Mouse (Mus musculus): Measurements from ENCODE around the gene Gm40460. TPM values are rescaled to one million over a fixed set of nuclear protein-coding genes. Genes with fewer than 3 reads are reported as not detected.
"Not testable (repeated sequence)": the region's sequence is repeated elsewhere in the genome, so short reads cannot be mapped to it uniquely, and the experiment has no call there.

Gene Gm40460
- polyA plus RNA-seq, 1 experiment from 2014 or later, result not detected

DNA sequence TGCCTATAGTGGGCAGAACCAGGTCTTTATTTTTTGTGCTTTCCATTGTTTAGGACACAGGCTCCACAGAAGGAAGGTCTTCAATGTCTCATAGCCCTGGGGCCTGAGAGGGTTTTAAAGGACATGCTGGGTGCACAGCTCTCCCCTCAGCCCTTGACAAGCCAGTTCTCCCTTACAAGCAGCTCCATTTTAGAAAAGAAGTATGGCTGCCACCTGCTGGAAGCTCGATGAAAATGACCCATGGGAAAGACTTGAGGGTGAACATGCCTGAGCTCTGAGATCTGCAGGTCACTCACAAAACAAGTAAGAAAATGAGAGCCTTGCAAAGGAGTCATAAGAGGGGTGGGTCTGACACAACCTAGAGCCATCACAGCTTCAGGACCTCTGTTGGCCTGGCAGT is 8.9 kb upstream of the Gm40460 start:
- H3K4me2 ChIP-seq, result no peak overlapping the region
- WGBS, result 0% methylated on average over 1 of the region's 1 CpGs
- no peaks in the 10 kb centered on the region for H3K9me3 ChIP-seq
- no peak overlapping the region for H3K9ac ChIP-seq (replicated peaks)
- H3K27ac ChIP-seq, result no peak overlapping the region
- H3K36me3 ChIP-seq, result no peaks in the 10 kb centered on the region
- H3K4me1 ChIP-seq (replicated peaks), result no peaks in the 10 kb centered on the region
- ATAC-seq (ENCODE audit: insufficient number of reproducible peaks, insufficient read depth, low FRiP score, low TSS enrichment, low read depth), result no peak
- H3K27me3 ChIP-seq, result 0 out of 2 replicates have a peak, but pooled peaks cover 4% of the 10 kb centered on the region
- H3K4me3 ChIP-seq (replicated peaks), result no peak overlapping the region

DNA sequence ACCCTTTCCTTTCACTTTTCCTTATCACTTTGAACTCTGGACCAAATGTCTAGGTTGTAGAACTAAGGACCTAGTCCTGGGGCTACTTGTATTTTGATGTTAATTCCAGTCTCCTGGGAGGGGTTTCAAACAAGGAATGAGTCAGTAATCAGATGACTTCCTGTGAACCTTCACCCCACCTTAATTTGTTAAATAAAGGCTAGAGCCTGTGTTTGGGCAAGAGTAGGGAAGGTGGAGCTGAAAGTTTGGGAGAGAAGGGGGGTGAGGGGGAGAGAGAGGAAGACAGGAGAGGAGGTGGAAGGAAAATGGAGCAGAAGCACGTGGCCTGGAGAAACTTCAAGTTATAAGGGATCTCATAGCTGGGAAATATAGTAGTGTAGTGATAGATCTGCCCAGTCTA is 9.3 kb downstream of the Gm40460 start:
- Histone ChIP-seq H3K4me3 (replicated peaks) (no peak overlapping the region), H3K36me3 (no peaks in the 10 kb centered on the region), H3K9me3 (0 out of 2 replicates have a peak, but pooled peaks cover 5% of the 10 kb centered on the region), H3K27me3 (no peaks in the 10 kb centered on the region), H3K4me1 (replicated peaks) (0 out of 2 replicates have a peak, but pooled peaks cover 7% of the 10 kb centered on the region), H3K4me2 (no peak overlapping the region), H3K9ac (replicated peaks) (no peak overlapping the region), H3K27ac (no peak overlapping the region)
- no peak for ATAC-seq (ENCODE audit: insufficient number of reproducible peaks, insufficient read depth, low FRiP score, low TSS enrichment, low read depth)
- 38% methylated on average over 1 of the region's 1 CpGs for WGBS

DNA sequence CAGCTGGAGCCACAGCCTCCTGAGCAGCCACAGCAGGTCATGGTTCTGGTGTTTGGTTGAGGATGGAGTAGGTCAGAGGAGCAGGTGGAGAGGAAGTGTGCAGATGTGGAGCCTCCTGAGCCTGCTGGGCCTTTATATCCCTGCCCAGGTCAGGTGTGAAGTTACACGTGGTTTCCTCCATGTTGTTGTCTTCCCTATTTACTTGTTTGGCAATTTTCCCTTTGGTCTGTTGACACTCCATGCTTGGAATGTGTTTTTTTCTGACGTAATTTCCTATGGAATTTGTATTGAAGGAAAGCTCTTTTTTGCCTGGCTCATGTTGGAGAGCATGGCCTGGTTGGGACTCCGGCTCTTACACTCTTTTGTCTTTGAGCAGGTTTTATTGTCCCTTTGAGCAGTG is 11.0 kb downstream of the Gm40460 start, which contains the start of gene Krtap5-5:
Gene Krtap5-5, minus strand, starts transcription at position 101 of the 400 bp plus-strand sequence.
- H3K27ac ChIP-seq; H3K36me3 ChIP-seq; H3K27me3 ChIP-seq; H3K4me1 ChIP-seq (replicated peaks); H3K9ac ChIP-seq (replicated peaks); H3K9me3 ChIP-seq; H3K4me2 ChIP-seq; ATAC-seq (ENCODE audit: insufficient number of reproducible peaks, insufficient read depth, low FRiP score, low TSS enrichment, low read depth); H3K4me3 ChIP-seq (replicated peaks): not testable (repeated sequence)
- 49% methylated on average over 3 of the region's 3 CpGs for WGBS

DNA sequence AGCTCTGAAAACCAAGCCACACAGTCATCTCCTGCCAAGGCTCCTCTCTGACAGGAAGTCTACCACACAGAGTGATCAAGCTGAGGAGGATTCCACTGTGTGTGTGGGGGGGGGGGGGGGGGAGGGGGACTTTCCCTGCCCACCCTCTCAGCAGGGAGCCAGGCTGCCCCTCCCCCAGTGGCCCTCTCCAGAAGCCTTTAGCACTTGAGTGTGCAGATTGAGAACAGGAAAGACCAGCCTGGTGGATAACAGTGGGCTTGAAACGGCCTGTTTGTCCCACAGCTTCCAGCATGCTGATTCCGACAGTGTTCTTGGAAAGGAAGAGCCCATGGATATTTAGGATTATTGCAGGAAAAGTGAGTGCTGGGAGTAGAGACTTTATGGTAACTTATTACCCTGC is 16.4 kb downstream of the Gm40460 start:
- 43% methylated on average over 2 of the region's 2 CpGs for WGBS

DNA sequence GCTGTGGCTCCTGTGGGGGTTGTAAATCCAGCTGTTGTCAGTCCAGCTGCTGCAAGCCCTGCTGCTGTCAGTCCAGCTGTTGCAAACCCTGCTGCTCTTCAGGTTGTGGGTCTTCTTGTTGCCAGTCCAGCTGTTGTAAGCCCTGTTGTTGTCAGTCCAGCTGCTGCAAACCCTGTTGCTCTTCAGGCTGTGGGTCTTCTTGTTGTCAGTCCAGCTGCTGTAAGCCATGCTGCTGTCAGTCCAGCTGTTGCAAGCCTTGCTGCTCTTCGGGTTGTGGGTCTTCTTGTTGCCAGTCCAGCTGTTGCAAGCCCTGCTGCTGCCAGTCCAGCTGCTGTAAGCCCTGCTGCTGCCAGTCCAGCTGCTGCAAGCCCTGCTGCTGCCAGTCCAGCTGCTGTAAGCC is 28.7 kb downstream of the Gm40460 start:
- H3K36me3 ChIP-seq; H3K27me3 ChIP-seq; H3K9ac ChIP-seq (replicated peaks); ATAC-seq (ENCODE audit: insufficient number of reproducible peaks, insufficient read depth, low FRiP score, low TSS enrichment, low read depth); H3K4me1 ChIP-seq (replicated peaks); H3K9me3 ChIP-seq; H3K27ac ChIP-seq; H3K4me2 ChIP-seq; H3K4me3 ChIP-seq (replicated peaks): not testable (repeated sequence)
- 71% methylated on average over 1 of the region's 1 CpGs for WGBS

More for the DNA sequence above, 16.4 kb downstream of the Gm40460 start:
- Histone ChIP-seq H3K9ac (replicated peaks) (no peak overlapping the region), H3K9me3 (no peaks in the 10 kb centered on the region), H3K4me2 (no peak overlapping the region), H3K4me3 (replicated peaks) (no peak overlapping the region), H3K4me1 (replicated peaks) (0 out of 2 replicates have a peak, but pooled peaks cover 8% of the 10 kb centered on the region), H3K27me3 (no peaks in the 10 kb centered on the region), H3K27ac (no peak overlapping the region), H3K36me3 (no peaks in the 10 kb centered on the region)
- no peak for ATAC-seq (ENCODE audit: insufficient number of reproducible peaks, insufficient read depth, low FRiP score, low TSS enrichment, low read depth)

DNA sequence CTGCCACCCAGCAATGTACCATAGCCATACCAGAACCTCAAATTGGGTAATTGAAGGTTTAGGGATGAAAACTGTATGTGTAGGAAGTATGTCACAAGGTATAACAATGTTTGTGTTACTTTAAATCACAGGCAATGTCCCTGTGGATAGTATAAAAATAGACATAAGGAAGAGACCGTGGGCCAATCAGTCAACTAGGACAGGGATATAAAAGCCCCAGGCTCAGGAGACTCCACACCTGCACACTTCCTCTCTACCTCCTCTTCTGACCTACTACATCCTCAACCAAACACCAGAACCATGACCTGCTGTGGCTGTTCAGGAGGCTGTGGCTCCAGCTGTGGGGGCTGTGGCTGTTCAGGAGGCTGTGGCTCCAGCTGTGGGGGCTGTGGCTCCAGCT is 29.3 kb downstream of the Gm40460 start, which contains the start of gene Gm7579:
Gene Gm7579, plus strand, starts transcription at position 301 of the 400 bp plus-strand sequence.
- Histone ChIP-seq H3K4me2 (no peak within 1 kb of the TSS), H3K27ac (no peak within 1 kb of the TSS), H3K27me3 (no peaks in the 10 kb centered on the region; the same call in 1 of the 2 replicates), H3K9me3 (no peaks in the 10 kb centered on the region), H3K36me3 (no peaks in the 10 kb centered on the region), H3K4me1 (replicated peaks) (no peaks in the 10 kb centered on the region), H3K9ac (replicated peaks) (no peak within 1 kb of the TSS), H3K4me3 (replicated peaks) (no peak within 1 kb of the TSS)
- 71% methylated on average over 1 of the region's 1 CpGs for WGBS
- no peak for ATAC-seq (ENCODE audit: insufficient number of reproducible peaks, insufficient read depth, low FRiP score, low TSS enrichment, low read depth)

DNA sequence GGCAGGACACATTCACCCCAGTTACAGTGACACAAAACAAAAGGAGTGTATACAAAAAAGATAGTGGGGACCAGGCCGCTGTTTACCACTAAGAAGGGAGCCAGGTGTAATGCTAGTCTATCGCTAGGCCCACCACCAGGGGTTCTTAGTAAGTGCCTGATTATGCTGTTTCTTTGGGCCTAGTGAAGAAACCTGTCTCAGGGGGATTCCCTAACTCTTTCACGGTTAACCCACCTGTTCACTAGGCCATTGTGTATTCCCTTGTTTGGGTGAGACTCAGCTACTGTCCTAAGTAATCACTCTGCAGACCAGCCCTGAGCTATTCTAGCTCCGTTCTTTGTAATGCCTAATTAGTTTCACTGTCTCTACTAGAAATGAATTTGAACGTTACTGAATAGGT is 34.0 kb downstream of the Gm40460 start:
- 79% methylated on average over 5 of the region's 5 CpGs for WGBS
- not testable (repeated sequence) for ATAC-seq (ENCODE audit: insufficient number of reproducible peaks, insufficient read depth, low FRiP score, low TSS enrichment, low read depth); H3K9ac ChIP-seq (replicated peaks)

DNA sequence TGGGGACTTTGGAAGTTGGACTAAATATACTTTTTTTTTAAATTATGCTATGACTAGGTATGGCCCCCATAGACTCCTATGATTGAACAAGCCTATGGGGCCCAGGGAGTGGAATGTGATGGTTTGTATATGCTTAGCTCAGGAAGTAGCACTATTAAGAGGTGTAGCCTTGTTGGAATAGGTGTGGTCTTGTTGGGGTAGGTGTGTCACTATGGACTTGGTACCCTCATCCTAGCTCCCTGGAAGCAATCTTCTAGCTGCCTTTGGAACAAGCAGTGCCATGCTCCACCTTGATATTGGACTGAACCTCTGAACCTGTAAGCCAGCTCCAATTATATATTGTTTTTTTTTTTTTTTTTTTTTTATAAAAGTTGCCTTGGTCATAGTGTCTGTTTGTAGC is 35.4 kb downstream of the Gm40460 start:
- no peak overlapping the region for H3K4me2 ChIP-seq
- no peak for ATAC-seq (ENCODE audit: insufficient number of reproducible peaks, insufficient read depth, low FRiP score, low TSS enrichment, low read depth)
- no peaks in the 10 kb centered on the region for H3K36me3 ChIP-seq
- no peaks in the 10 kb centered on the region; the same call in 1 of the 2 replicates for H3K27me3 ChIP-seq
- H3K27ac ChIP-seq, result no peak overlapping the region
- H3K9ac ChIP-seq (replicated peaks), result no peak overlapping the region
- H3K9me3 ChIP-seq, result no peaks in the 10 kb centered on the region
- no peaks in the 10 kb centered on the region for H3K4me1 ChIP-seq (replicated peaks)
- no peak overlapping the region for H3K4me3 ChIP-seq (replicated peaks)

More for the DNA sequence above, 34.0 kb downstream of the Gm40460 start:
- H3K9me3 ChIP-seq; H3K4me3 ChIP-seq (replicated peaks); H3K27ac ChIP-seq; H3K36me3 ChIP-seq; H3K4me2 ChIP-seq; H3K4me1 ChIP-seq (replicated peaks); H3K27me3 ChIP-seq: not testable (repeated sequence)

DNA sequence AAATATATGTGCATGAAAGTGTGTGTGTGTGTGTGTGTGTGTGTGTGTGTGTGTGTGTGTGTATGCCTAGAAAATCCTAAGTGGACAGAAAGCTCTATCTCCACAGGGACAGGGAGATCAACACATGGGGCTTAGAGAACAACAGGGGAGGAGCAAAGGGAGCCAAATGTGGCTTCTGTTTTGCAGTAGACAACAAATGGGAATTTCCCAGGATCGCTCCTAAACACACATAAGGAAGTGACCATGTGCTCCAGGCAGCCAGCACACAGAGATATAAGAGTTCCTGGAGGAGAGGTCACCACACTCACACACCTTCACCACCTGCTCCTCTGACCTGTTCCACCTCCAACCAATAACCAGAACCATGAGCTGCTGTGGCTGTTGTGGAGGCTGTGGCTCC is 39.8 kb downstream of the Gm40460 start, which contains the start of gene Krtap5-3:
Gene Krtap5-3, plus strand, starts transcription at position 301 of the 400 bp plus-strand sequence.
- H3K4me2 ChIP-seq, result no peak within 1 kb of the TSS
- 39% methylated on average over 1 of the region's 1 CpGs for WGBS
- H3K9me3 ChIP-seq, result no peaks in the 10 kb centered on the region
- no peaks in the 10 kb centered on the region for H3K36me3 ChIP-seq
- no peak within 1 kb of the TSS for H3K4me3 ChIP-seq (replicated peaks)
- H3K4me1 ChIP-seq (replicated peaks), result no peaks in the 10 kb centered on the region
- peaks cover 10% of the 10 kb centered on the region; the same call in 1 of the 2 replicates for H3K27me3 ChIP-seq
- no peak within 1 kb of the TSS for H3K9ac ChIP-seq (replicated peaks)
- no peak for ATAC-seq (ENCODE audit: insufficient number of reproducible peaks, insufficient read depth, low FRiP score, low TSS enrichment, low read depth)
- H3K27ac ChIP-seq, result no peak within 1 kb of the TSS

DNA sequence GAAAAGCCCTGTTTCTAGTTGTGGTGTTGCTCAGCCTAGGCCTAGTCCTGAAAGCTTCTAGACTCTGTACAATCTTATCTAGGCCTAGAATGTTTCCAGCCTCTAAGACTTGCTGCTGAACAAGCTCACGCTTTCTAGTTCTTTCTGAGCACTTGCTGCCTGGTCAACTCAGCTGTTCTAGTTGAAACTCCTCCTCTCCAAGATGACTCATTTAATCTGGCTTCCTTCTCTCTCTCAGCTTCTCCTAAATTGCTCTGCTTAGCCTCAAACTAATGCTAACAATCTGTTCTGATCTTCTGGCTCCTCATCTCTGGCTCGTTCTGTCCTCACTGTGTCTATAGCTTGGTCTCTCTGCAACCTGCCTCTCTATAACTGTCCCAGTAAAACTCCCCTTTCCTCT is 42.1 kb downstream of the Gm40460 start:
- peaks cover 10% of the 10 kb centered on the region; the same call in 1 of the 2 replicates for H3K27me3 ChIP-seq
- no peak overlapping the region for H3K4me2 ChIP-seq
- no peaks in the 10 kb centered on the region for H3K9me3 ChIP-seq
- H3K27ac ChIP-seq, result no peak overlapping the region
- 83% methylated on average over 2 of the region's 2 CpGs for WGBS
- no peak overlapping the region for H3K4me3 ChIP-seq (replicated peaks)
- no peak for ATAC-seq (ENCODE audit: insufficient number of reproducible peaks, insufficient read depth, low FRiP score, low TSS enrichment, low read depth)
- no peaks in the 10 kb centered on the region for H3K36me3 ChIP-seq
- H3K9ac ChIP-seq (replicated peaks), result no peak overlapping the region
- no peaks in the 10 kb centered on the region for H3K4me1 ChIP-seq (replicated peaks)
